Mouse (Mus musculus): ENCODE results near the gene Hmg20a.

GRCm38 (mm10) chr9:56404619-56405018 lies 13.8 kb upstream of the Hmg20a start:
- TF ChIP-seq CTCF (IDR thresholded peaks at IDR 0.05; ENCODE audit: extremely low read depth, insufficient read depth, low read length) = no peak
- TF ChIP-seq POLR2A (IDR thresholded peaks at IDR 0.05; ENCODE audit: extremely low read depth, insufficient read depth, low read length) = no peak
